Mouse (Mus musculus) adrenal gland, postnatal 4 days (tissue): ENCODE results near the gene Gna12. TPM values are rescaled to one million over a fixed set of nuclear protein-coding genes. Genes with fewer than 3 reads are reported as not detected.

Experiments used
- DNase-seq, 2 experiments: peaks; one replicate each; pipeline ENCODE4 v3.0.0; 2021 to 2022; ENCODE audit warnings: low spot score in 2 of 2, mixed read lengths in 2 of 2
- total RNA-seq, 2 experiments: library from RNA; stranded (reverse); gene quantifications; 2 replicates each; pipeline ENCODE4 v1.2.3; 2021

Gene Gna12
- total RNA-seq, 2 experiments from 2014 or later: 134 TPM

DNA sequence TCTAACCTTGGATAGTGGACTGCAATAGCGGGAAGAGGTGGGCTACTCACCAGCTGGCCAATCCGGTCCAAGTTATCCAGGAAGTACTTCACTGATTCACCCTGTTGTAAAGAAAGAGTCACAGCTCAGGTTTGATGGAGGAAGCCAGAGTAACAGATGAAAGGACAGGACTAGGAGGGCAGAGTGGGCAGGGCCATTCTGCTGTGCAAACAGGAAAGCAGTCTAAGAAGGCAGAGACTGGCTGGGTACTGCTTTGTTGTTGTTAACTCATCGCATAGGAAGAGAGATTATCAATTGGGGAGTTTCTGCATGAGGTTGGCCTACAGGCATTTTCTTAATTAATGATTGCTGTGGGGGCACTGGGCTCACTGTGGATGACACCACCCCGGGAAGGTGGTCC, 67.7 kb downstream of the Gna12 start:
- no peak for DNase-seq

DNA sequence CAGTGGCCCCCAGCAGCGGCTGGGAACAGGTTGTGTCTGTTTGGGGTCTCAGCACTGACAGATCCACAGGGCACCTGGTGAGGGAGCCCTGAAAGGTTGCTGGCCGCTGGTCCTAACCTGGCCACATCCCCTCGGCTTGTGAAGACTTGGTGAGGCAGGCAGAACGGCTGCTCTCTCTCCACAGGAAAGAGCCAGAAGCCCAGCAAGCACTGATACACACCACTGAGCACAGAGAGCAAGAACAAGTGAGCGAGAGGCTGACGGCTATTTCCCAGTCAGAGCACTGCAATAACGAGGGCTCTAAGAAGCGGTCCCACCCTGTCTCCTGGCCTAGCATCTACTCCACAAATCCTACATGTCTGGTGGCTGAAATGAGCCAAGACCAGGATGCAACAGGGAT, 71.4 kb downstream of the Gna12 start:
- no peak for DNase-seq

DNA sequence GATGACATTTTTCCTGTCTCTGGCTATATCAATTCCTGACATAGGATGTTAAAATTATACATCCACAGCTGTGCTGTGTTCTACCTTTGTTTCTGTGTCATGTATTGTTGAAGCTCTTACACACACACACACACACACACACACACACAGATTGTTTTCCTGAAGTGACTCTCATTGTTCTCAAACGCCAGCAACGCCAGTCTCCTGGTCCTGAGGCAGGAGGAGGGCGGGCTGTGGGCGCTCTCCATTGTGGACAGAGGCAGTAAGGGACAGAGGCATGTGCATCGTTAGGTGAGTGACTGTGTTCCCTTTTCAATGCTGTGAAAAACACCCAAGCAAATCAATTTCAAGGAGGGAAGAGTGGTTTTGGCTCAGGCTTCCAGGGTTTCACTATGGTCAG, 77.0 kb downstream of the Gna12 start:
- no peak for DNase-seq

DNA sequence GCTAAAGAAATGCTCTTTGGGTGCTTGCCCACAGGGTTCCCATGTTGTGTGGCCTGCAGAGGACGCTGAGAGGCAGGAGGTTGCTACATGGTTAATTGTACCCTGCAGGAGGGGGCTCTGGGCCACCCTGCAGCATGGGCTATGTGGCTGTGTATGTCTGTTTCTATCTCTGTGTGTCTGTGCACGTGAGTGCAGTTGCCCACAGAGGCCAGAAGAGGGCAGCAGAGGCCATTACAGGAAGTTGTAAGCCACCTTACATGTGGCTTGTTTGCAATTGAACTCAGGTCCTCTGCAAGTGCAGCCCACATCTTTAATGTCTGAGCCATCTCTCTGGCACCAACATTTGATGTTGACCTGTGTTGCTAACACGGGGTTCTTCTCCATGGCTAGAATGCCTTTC, 77.6 kb downstream of the Gna12 start:
- DNase-seq: no peak

DNA sequence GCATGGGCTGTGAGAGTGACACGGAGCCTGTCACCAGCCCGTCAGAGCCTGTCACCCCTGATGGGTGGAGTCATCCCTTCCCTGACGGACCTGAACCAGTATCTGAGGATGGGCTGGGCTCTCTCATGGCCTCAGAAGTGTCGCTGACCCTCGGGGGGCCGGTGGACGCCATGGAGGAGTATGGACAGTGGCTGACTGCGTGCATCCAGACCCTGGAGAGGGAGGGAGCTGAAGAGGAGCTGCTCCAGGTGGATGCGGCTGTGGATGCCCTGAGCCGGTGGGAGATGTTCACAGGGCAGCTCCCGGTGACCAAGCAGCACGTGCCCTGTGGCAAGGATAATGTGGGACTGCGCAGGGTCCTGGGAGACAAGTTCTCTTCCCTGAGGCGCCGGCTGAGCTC, 78.2 kb downstream of the Gna12 start:
- DNase-seq: no peak

DNA sequence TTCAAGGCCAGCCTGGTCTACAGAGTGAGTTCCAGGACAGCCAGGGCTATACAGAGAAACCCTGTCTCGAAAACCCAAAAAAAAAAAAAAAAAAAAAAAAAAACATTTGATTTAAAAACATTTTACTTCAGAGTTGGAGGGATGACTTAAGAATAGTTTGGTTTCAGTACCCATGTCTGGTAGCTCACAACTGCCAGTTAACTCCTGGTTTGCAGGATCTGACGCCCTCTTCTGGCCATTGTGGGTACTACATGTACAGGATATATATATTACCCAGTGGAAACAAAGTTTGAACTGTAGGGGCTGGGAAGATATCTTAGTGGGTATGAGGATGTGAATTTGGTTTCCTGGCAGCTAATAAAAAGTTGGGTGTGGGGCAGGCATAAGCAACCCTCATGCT, 79.3 kb downstream of the Gna12 start:
- DNase-seq: no peak

DNA sequence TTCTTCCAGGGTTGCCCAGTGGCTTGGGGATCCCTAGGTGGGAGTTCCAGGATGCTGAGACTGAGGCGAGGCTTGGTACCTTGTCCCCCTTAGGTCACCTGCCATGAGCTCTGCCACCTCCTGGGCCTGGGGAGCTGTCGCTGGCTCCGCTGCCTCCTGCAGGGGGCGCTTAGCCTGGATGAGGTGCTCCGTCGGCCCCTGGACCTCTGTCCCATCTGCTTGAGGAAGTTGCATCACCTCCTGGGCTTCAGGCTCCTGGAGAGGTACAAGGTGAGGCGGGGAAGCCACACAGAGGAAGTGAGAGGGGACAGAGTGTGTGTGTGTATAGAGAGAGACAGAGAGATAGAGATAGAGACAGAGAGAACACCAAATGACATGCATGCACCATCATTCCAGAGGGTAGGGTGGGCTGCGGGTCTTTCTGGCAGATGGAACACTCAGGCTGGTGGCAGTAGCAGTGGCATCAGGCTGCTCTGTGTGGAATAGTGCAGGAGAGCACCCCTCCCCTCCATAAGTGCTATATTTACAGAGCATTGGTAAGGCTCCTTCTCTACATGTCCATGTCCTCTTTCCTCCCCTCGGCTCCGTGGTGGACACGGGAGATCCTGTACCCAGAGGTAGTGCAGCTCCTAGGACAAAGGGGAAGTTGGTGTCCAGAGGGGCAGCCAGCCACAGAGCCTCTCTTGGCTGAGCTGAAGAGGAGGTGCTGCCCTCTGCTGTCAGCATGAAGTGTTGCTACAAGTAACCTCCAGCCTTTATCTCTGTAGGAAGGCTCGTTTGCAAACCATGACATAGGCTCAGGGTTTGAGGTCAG, 81.0 kb downstream of the Gna12 start:
- peak; percentile 43 to 47 for DNase-seq

DNA sequence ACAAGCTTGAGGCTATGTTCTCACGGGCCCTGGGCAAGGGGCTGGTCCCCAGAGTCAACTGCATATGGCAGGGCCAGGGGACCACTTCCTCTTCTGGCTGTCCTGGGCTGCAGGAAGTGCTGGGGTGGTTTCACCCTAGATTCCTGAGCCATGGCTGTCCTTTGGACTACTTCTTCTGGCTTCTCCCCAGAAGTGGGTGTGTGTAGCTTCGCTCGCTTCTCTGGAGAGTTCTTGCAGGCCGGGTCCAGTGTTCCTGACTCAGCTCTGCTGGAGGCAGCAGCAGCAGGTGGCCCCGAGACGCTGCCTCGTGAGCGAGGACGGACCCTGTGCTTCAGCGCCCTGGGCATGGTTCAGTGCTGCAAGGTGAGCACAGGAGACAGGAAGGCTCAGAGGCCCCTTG, 81.8 kb downstream of the Gna12 start:
- no peak for DNase-seq

DNA sequence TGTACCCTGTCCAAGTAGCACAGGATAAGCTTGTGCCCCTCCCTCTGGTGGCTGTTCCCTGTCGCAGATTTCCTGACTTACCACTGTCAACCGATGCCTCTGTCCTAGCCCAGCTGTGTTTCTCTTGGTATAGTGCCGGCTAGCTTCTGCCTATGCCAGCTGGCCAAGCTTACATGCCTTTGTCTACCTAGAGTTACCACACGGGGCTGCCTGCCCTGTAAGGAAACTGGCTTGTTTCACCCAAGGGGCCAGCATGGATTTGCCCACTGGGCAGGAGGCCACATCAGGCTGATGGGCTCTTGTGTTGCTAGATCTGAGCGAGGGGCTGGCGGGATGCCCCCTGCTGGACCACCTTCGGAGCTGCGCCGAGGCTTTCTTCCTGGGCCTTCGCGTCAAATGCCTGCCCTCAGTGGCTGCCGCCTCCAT, 86.5 kb downstream of the Gna12 start:
- DNase-seq: no peak

DNA sequence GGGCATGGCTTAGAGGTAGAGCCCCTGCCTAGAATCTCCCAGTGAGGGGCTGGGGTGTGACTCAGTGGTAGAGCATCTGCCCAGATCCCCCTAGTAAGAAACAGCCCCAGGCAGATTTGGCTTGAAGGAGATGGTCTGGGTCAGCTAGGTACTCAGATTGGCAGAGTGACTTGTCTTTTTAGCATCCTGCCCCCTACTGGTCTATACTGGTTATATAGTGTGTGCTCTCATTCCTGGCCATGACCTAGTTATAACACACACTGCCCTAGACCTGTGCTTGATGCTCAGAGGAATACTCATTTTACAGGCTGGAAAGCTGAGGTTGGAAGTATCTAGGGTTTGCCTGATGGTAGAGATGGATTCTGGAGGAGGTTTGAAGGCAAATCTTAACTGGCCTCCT, 88.4 kb downstream of the Gna12 start:
- DNase-seq: no peak

DNA sequence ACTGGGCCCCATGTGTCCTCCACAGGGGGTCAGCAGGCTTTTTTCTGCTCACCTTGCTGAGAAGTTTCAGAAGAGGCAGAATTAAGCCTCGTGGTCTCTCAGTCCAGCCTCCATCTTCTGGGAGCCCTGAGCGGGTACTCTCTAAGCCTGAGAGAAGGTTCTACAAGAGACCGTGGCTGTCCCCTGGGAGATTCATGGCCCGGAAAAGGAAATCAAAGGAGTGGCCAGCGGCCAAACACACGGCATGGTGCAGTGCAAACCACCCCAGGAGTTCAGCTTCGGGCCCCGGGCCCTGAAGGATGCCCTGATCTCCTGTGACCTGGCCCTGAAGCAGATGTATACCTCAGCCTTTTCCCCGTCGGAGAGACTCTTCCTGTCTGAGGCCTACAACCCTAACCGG, 89.2 kb downstream of the Gna12 start:
- no peak for DNase-seq

DNA sequence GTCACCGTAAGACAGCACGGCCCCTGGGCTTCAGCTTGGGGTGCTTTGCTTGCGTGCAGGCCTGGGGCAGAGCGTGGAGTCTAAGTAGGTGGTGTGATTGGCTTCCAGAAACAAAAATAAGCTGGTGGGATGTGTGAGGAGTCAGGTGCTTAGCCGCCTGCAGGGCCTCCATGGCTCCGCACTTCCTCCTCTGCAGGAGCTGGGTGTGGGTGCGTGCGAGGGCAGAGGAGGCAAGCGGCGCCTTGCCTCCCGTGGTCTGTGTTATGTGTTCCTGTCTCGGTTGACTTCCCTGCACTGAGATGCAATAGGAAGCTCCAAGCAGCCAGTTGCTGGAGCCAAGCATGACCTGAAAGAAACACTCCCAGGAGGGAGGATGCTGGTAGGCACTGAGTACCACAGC, 90.4 kb downstream of the Gna12 start:
- DNase-seq: no peak

DNA sequence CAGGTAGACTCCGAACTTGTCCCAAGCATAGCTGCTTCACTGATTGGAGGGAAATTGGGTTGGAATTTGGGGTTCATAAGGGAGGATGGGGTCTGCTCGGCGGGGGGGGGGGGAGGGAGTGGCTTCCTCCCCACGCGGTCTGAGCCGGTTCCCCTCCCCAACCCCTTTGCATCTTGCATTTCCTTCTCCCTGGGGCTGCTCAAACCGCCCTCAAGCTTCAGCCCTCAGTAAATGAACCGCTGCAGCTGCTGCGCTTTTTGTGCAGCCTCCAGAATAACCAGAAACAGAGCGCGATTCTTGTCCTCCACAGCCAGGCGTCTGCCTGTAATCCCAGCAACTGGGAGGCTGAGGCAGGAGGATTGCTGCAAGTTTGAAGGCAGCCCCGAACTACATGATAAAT, 94.1 kb downstream of the Gna12 start:
- no peak for DNase-seq

DNA sequence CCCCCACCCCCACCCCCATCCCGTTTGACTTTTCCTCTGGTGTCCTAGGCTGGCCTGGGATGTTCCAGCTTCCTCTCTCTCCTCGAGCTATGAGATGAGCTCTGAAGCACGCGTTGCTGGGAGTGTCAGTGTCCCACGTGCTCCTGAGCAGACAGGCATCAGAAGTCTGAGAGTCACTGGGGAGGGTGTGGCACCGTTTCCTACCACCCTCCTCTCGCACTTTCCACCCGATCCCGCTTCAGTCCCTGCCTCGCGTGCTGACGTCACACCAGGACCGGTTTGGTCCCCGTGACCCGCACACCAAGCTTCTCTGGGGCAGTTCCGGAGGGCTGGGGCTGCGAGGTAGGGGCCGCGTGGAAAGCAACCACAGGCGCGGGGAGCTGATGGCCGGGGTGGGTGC, 94.9 kb downstream of the Gna12 start:
- DNase-seq: no peak

DNA sequence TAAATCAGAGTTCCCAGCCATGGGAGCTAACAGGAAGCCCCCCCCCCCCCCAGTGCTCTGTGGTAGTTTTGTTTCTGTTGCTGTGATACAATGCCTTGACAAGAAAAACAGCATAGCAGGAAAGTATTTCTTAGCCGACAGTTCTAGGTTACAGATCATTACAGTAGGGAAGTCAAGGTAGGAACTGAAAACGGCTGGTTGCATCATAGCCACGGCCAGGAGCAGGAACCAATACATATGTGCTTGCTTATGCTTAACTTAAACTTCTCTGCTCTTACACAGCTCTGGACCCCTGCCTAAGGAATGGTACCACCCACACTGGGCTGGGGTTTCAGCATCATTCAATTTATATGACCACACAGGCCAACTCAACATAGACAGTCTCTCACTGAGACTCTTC, 96.9 kb downstream of the Gna12 start:
- no peak for DNase-seq

DNA sequence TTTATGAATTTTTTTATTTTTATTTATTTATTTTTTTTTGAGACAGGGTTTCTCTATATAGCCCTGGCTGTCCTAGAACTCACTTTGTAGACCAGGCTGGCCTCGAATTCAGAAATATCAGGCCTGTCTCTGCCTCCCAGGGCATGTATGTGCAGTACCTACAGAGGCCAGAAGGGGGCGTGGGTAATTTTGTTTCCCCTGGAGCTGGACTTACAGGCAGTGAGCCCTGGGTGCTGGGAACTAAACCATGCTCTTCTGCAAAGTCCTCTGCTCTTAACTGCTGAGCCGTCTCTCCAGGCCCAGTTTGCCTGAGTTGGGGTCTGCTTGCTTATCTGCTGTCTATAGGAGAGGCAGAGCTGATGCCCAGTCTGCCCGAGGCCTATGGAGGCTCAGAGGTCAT, 98.0 kb downstream of the Gna12 start:
- DNase-seq: no peak

DNA sequence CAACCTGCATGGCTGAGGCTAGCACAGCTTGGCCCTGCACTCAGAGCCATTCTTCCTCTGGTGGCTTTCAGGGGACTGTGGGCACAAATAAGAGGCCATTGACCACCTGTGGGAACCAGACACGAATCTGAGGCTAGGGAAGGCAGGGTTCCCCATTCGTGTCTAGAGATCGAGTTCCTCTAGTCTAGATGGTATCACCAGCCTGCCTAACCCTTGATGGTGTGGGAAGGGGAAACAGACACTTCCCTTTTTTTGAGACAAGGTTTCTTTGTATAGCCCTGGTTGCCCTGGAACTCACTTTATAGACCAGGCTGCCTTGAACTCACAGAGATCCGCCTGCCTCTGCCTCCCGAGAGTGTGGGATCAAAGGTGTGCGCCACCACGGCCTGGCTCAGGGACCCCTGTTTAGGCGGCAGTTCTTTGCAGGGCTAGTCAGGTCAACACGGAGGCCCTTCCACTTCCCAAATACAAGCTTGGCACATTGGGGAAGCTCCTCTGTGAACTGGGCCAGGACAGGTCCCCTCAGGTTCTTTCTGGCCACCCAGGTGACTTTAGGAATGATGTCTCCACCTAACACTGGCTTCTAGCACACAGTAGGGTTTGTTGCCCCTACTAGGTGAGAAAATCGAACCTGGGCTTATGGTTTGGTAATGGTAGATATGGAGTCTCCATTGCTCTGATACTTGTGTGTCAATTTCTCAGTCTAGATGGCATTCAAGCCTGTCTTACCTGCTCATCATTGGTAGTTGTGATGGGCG, 99.0 kb downstream of the Gna12 start:
- no peak for DNase-seq

DNA sequence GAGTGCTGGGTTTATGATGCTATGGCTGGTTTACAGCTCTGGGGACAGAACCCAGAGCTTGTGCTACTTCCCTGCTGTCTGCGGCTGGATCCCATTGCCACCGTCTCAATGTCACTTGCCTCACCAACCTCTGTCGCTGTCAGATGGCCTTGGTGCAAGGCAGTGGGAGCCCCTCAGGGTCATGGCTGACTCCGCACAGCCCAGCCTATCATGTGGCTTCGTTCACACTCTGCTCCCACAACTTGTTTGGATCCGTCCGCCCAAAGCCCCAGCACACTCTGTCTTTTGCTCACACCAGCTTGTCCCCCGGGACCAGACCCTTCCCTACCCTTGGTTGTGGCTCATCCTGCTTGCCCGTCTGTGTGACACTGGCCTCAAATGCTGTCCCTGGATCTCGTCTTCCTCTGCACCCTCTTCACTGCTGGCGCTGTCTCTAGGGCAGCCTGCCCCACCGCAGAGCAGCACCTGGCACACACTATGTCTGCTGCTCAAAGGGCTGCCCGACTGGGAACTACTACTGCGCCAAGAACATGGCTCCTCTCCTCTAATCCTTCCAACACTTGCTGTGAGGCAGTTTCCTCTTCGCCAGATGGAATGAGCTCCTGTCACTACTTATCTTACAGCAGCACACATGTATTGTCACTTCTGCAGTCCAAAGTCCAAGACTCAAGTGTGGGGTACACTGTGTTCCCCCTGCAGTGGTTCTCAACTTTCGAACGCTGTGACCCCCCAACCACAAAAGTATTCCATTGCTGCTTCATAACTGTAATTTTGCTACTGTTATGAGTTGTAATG, 103.1 kb downstream of the Gna12 start:
- DNase-seq: peak in 1 of 2 experiments; percentile 36

DNA sequence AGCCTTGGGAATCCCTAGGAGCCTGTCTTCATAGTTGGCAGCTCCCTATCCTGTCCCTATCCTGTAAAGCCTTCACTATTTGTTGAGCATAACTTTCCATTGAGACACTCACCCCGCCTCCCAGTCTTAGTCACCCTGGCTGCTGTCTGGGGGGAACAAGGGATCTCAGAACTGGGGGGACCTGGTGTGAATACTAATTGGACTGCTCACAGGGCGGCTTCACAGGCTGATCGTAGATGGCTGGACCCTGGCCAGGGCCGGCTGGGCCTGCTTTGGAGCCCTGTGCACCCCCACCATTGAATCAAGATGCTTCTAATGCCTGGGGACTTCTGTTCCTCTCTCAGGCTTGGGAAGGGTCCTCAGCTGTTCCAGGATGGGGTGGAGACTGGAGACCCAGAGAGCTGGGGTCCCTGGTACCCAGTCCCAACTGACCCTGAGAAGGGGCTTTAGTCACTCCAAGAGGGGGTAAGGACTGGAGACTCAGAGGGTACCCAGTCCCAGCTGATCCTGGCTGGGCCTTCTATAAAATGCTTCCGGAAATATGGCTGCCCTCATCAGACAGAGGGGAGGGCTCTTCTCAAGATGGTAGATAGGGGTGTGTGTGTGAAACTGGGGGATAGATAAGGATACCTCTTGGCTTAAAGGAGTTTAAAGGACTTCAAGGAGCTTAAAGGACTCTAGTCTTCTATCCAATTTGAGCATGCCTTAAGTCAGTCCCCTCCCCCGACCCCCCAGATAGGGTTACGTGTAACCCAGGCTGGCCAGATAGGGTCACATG, 104.0 kb downstream of the Gna12 start:
- no peak for DNase-seq

DNA sequence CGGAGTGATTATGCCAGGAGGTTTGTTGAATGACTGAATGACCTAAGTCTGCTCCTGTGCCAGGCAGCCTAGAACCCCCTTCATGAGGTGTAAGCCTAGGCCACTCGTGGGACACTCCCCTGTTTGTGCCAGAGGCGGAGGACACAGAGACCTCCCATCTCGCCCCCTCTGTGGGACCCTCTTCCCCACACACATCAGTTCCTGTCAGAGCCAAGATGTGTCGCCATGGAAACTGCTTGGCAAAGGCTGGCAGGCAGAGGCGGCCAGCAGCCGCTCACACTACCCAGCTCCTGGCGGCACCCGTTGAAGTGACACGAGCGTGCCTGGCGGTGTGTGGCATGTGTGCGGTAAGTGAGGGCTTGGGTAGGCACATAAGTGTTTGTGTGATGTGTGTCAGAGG, 106.4 kb downstream of the Gna12 start, which contains the start of gene Amz1:
Gene Amz1, plus strand, starts transcription at position 306 of the 400 bp plus-strand sequence.
- no peak for DNase-seq

DNA sequence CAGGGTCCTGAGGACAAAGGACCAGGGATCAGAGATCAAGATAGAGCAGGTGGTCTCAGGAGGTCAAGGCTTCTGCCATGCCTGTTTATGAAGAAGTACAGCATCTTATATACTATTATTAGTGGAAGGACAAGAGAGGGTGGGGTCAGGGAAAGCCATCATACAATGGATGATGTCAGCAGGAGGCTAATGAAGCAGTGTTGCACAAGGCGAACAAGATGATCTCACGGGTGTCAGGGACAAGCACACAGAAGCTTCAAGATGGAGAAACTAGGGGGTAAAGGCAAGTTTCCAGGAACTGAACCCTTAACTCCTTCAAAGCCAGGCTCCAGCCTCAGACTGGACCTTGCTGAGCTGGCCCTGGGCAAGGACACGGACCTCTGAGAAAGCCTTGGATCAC, 108.1 kb downstream of the Gna12 start:
- DNase-seq: no peak
